Mouse (Mus musculus): ENCODE data around the gene Eme2.

The Eme2 gene

GRCm38 (mm10) chr17:24840341-24840740 lies 54.5 kb downstream of the Eme2 start:
- no peak for DNase-seq (ENCODE audit: extremely low read depth, low read depth)

GRCm38 (mm10) chr17:24839842-24840241 lies 55.0 kb downstream of the Eme2 start, which contains the start of gene Hagh:
Gene Hagh, plus strand, starts transcription at chr17:24840143.
- no peak for DNase-seq (ENCODE audit: extremely low read depth, low read depth)
